Mouse (Mus musculus) c-Kit-positive CD71-positive TER-119-positive erythroid progenitor cells, embryonic 14.5 days (primary cell): ENCODE measurements around the gene Hic1.

Experiments
- DNase-seq: peaks from one replicate; pipeline ENCODE4 v3.0.0-alpha.2; 2013; ENCODE audit warnings: low spot score

The Hic1 gene

GRCm38 (mm10) chr11:75169405-75170080 lies at the start of gene Hic1:
Gene Hic1, minus strand, starts transcription at chr11:75169519.
- no peak for DNase-seq

GRCm38 (mm10) chr11:75214081-75214950 lies 45.0 kb upstream of the Hic1 start:
- no peak for DNase-seq

DNA sequence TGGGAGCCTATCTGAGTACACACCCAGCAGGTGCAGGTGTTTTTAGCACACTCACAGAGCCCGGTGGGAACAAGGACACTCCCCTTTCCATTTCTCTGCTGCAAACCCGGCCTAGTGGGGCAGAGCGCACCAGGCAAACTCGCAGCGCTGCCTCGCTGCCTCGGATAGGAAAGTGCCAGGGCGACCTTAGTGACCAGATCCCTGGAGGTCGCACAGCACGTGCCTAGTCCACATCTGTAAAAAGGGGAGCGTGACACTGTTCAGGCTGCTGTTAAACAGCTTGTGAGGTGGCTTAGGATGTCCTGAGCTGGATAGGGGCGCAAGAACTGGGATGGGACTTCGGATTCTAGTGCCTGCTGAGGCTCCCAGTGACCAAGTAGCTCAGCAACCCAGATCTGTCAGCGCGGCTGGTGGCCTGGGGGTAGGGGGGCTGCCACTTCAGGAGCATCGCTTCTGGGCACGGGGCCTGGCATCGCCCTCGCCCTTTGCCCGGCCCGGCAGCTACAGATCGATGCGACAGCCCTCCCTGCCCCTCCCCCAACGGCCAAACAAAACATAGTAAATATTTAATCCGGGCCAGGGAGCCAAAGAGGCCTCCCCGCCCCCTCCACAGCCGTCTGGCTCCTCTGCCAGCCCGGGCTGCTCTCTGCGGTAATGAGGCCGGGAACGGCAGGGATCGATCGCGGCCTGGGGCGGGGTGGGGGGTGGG lies 44.2 kb upstream of the Hic1 start:
- DNase-seq, result no peak

- no peak for DNase-seq
Observed at GRCm38 (mm10) chr11:75212876-75213275, 43.6 kb upstream of the Hic1 start.

GRCm38 (mm10) chr11:75212031-75212667 lies 42.8 kb upstream of the Hic1 start:
- no peak for DNase-seq

DNA sequence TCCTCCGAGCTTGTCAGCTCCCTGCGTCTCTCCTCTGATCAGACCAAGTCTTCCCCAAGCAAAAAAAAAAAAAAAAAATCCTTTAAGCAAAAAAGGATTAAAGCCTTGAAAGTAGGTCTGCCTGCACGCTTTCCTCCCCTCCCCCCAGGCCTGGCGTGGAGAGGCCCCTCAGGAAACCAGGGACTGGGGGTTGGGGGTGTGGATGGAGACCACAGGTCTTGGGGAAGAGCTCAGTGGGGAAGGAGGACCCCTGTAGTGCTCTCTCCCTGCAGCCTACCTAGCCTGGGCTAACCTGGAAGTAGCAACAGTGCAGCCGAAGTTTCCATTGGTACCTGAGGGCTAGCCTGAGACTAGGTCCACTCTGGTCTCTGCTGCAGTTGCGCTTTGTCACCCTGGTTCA lies 41.4 kb upstream of the Hic1 start:
- DNase-seq, result no peak

- peak; percentile 45 for DNase-seq
Observed at GRCm38 (mm10) chr11:75210093-75210492, 40.8 kb upstream of the Hic1 start.

DNA sequence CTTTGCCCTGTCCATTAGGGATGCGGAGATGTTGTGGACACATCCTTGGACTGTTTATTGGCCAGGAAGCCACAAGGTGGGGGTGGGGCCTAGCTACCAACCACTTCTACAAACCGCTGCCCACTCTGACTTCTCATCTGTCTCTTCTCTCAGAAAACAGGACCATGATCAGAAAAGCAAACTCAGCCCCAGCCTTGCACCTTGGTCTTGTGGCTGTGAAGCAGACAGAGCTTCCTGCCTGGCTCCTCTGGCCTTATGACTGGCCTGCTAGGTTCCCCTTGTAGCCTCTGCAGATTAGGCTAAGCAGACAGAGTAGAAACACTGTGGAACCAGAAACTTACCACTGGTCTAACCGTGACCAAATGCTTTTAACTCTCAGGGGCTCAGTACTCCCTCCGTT lies 40.0 kb upstream of the Hic1 start:
- no peak for DNase-seq

- no peak for DNase-seq
Observed at GRCm38 (mm10) chr11:75206347-75206746, 37.0 kb upstream of the Hic1 start.

- no peak for DNase-seq
Observed at GRCm38 (mm10) chr11:75204472-75204871, 35.2 kb upstream of the Hic1 start.

DNA sequence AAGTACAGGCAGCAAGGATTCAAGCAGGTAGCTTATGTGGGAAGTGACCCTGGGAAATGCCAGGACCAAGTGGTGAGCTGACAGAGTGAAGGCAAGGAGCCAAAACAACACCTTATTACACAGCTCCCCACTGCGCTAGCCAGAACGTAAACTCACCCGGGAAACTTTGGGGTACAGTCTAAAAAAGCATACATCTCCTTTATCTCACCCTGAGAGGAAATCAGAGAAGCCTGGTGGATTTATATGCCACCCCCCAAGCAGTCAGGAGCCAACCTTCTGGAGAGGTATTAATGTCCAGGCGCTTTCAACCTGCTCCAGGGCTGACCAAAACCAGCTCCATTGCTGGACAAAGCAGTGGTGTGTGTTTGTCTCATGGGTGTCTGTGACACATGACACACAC lies 34.6 kb upstream of the Hic1 start:
- no peak for DNase-seq

GRCm38 (mm10) chr11:75201721-75202120 lies 32.4 kb upstream of the Hic1 start:
- no peak for DNase-seq

DNA sequence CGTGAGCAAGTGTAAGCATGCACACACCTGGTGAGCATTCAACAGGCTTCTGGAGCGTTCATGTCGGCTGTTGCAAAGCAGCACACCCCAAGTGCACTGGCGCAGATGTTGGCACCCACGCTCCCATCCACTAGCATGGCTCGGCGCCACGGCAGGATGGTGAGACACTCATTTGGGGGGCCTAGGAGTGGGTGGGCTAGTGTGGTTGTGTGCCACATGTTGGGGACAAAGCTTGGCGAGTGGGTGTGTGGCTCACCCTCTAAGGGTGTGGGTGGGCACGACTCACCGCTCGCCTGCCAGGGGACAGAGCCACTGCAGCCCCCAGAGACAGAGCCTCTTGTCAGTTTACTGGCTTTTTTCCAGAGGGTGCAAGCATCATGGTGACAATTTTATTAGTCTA lies 31.6 kb upstream of the Hic1 start:
- DNase-seq, result no peak

DNA sequence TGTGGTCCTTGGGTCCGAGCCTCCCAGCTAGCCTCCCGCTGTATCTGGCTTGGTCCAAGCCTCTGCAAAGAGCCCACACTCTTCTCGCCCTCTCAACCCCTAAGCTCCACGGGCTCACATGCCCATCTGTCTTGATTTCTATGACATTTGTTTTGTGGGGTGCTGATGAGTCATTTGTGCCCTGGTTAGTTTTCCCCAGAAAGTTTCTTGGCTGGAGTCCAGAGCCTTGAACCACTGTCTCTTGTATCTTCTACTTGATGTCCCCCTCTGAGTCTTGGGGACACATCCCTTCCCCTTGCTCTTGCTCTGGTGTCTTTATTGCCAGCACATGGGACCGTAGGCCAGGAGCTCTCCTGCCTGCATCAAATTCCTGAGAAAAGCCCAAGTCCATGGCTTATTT lies 30.6 kb upstream of the Hic1 start:
- no peak for DNase-seq

GRCm38 (mm10) chr11:75198792-75199191 lies 29.5 kb upstream of the Hic1 start:
- DNase-seq, result no peak

DNA sequence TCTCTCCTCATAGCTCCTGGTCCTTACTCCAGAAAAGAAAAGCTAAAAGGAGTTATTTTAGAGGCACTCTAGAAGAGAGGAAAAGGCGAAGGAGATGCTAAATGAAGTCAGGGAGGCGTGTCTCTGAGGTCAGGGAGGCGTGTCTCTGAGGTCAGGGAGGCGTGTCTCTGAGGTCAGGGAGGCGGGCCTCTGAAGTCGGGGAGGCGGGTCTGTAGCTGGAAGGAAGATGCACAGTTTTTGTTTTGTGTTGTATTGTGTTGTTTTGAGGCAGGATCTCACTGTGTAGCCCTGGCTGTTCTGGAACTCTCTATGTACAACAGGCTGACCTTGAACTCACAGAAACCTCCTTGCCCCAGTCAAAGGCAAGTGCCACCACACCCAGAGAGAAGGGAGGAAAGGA lies 28.6 kb upstream of the Hic1 start:
- DNase-seq, result no peak

GRCm38 (mm10) chr11:75196131-75196530 lies 26.8 kb upstream of the Hic1 start:
- no peak for DNase-seq

DNA sequence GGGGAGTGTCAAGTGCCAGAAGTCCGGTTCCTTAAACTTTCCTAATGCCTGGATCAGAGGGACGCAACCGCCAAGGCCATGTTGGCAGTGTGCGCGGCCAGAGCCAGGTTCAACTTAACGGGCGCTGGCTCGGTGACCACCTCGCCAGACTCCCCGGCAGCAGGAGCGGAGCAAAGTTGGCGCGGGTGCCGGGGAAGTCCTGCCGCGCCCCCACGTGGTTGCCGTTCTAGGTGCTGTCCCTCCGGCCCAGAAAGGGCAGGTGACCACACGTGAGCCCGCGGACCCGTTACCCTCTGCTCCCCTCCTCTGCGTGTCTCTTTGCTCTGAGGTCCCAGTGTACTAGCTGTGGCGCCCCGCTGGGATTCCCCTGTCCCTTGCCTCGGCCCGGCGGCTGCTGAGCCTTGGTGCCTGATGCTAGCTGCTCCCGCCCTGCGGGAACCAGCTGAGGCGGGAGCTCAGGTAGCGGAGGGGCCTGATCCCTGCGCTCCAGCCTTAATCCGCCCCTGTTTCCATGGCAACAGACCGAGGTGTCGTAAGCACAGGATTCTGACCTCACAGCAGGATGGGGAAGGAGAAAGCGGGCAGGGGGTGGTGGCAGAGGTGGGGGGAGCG lies 25.6 kb upstream of the Hic1 start:
- DNase-seq, result no peak

- DNase-seq, result no peak
Observed at GRCm38 (mm10) chr11:75194121-75194849, 25.0 kb upstream of the Hic1 start.

- DNase-seq, result no peak
Observed at GRCm38 (mm10) chr11:75193256-75194071, 24.1 kb upstream of the Hic1 start, which contains the start of gene Rtn4rl1. Gene Rtn4rl1, plus strand, starts transcription at chr11:75193783.
